Mouse (Mus musculus): ENCODE measurements at regions not wholly inside any gene's neighbourhood (a gene's known extent, or its start where the extent isn't known, plus 50 kb on each side); places are given as distances from the start of the nearest gene placed in this dataset.

- DNase-seq (ENCODE audit: low spot score) (no peak), ATAC-seq (ENCODE audit: low FRiP score) (no peak)
- Histone ChIP-seq H3K4me2 (ENCODE audit: low read depth, low read length, poor library complexity, severe bottlenecking) (no peak overlapping the region), H3K27ac (ENCODE audit: low read depth, low read length) (no peak overlapping the region), H3K36me3 (ENCODE audit: insufficient read depth, low read length) (no peaks in the 10 kb centered on the region), H3K4me1 (ENCODE audit: insufficient read depth, low read length) (no peaks in the 10 kb centered on the region), H3K4me3 (ENCODE audit: low read depth, low read length) (no peak overlapping the region), H3K9me3 (ENCODE audit: low read length) (no peaks in the 10 kb centered on the region), H3K27me3 (ENCODE audit: insufficient read depth, low read length) (no peaks in the 10 kb centered on the region), H3K9ac (replicated peaks; ENCODE audit: low read length, poor library complexity, severe bottlenecking) (no peak overlapping the region)
- TF ChIP-seq CTCF (IDR thresholded peaks at IDR 0.05) = no peak
- 92% methylated on average over 6 of the region's 6 CpGs for WGBS
Measured at GRCm38 (mm10) chr4:75847675-75848385, 569.7 kb upstream of the Dmac1 start.

- H3K27ac ChIP-seq (ENCODE audit: low read depth, low read length) = no peak overlapping the region
- 89% methylated on average over 3 of the region's 3 CpGs for WGBS
Measured at GRCm38 (mm10) chr4:75845021-75845420, 566.9 kb upstream of the Dmac1 start.

GRCm38 (mm10) chr4:75838619-75839018, 560.5 kb upstream of the Dmac1 start:
- Histone ChIP-seq H3K4me3 (ENCODE audit: low read depth, low read length) (no peak overlapping the region), H3K27ac (ENCODE audit: low read depth, low read length) (no peak overlapping the region), H3K9ac (replicated peaks; ENCODE audit: low read length, poor library complexity, severe bottlenecking) (no peak overlapping the region), H3K36me3 (ENCODE audit: insufficient read depth, low read length) (no peaks in the 10 kb centered on the region), H3K9me3 (ENCODE audit: low read length) (no peaks in the 10 kb centered on the region), H3K4me2 (ENCODE audit: low read depth, low read length, poor library complexity, severe bottlenecking) (no peak overlapping the region), H3K27me3 (ENCODE audit: insufficient read depth, low read length) (no peaks in the 10 kb centered on the region), H3K4me1 (ENCODE audit: insufficient read depth, low read length) (no peaks in the 10 kb centered on the region)
- no peak for TF ChIP-seq CTCF (IDR thresholded peaks at IDR 0.05)
- peak; percentile 63 for DNase-seq (ENCODE audit: low spot score)
- no peak for ATAC-seq (ENCODE audit: low FRiP score)
- 63% methylated on average over 4 of the region's 4 CpGs for WGBS

More at GRCm38 (mm10) chr4:75845021-75845420, 566.9 kb upstream of the Dmac1 start:
- Histone ChIP-seq H3K36me3 (ENCODE audit: insufficient read depth, low read length) (no peaks in the 10 kb centered on the region), H3K4me2 (ENCODE audit: low read depth, low read length, poor library complexity, severe bottlenecking) (no peak overlapping the region), H3K9ac (replicated peaks; ENCODE audit: low read length, poor library complexity, severe bottlenecking) (no peak overlapping the region), H3K4me3 (ENCODE audit: low read depth, low read length) (no peak overlapping the region), H3K27me3 (ENCODE audit: insufficient read depth, low read length) (no peaks in the 10 kb centered on the region), H3K9me3 (ENCODE audit: low read length) (no peaks in the 10 kb centered on the region), H3K4me1 (ENCODE audit: insufficient read depth, low read length) (no peaks in the 10 kb centered on the region)
- ATAC-seq (ENCODE audit: low FRiP score) (no peak), DNase-seq (ENCODE audit: low spot score) (no peak)
- no peak for TF ChIP-seq CTCF (IDR thresholded peaks at IDR 0.05)

GRCm38 (mm10) chr4:75827082-75827711, 549.1 kb upstream of the Dmac1 start:
- no peak for TF ChIP-seq CTCF (IDR thresholded peaks at IDR 0.05)
- Histone ChIP-seq H3K27ac (ENCODE audit: low read depth, low read length) (no peak overlapping the region), H3K27me3 (ENCODE audit: insufficient read depth, low read length) (no peaks in the 10 kb centered on the region), H3K9me3 (ENCODE audit: low read length) (no peaks in the 10 kb centered on the region), H3K4me1 (ENCODE audit: insufficient read depth, low read length) (no peaks in the 10 kb centered on the region), H3K4me2 (ENCODE audit: low read depth, low read length, poor library complexity, severe bottlenecking) (no peak overlapping the region), H3K9ac (replicated peaks; ENCODE audit: low read length, poor library complexity, severe bottlenecking) (no peak overlapping the region), H3K4me3 (ENCODE audit: low read depth, low read length) (no peak overlapping the region), H3K36me3 (ENCODE audit: insufficient read depth, low read length) (no peaks in the 10 kb centered on the region)
- ATAC-seq (ENCODE audit: low FRiP score) (peak; percentile 41; the same call in 1 of the 2 replicates), DNase-seq (ENCODE audit: low spot score) (peak; percentile 76)
- 77% methylated on average over 3 of the region's 3 CpGs for WGBS

GRCm38 (mm10) chr4:75819193-75819603, 541.1 kb upstream of the Dmac1 start:
- no peak overlapping the region for H3K27ac ChIP-seq (ENCODE audit: low read depth, low read length)
- no peaks in the 10 kb centered on the region for H3K27me3 ChIP-seq (ENCODE audit: insufficient read depth, low read length)
- H3K9ac ChIP-seq (replicated peaks; ENCODE audit: low read length, poor library complexity, severe bottlenecking) = no peak overlapping the region
- TF ChIP-seq CTCF (IDR thresholded peaks at IDR 0.05) = no peak
- H3K4me1 ChIP-seq (ENCODE audit: insufficient read depth, low read length) = no peaks in the 10 kb centered on the region
- ATAC-seq (ENCODE audit: low FRiP score) = no peak
- no peaks in the 10 kb centered on the region for H3K36me3 ChIP-seq (ENCODE audit: insufficient read depth, low read length)
- no peaks in the 10 kb centered on the region for H3K9me3 ChIP-seq (ENCODE audit: low read length)
- WGBS = 79% methylated on average over 2 of the region's 2 CpGs
- no peak overlapping the region for H3K4me2 ChIP-seq (ENCODE audit: low read depth, low read length, poor library complexity, severe bottlenecking)
- DNase-seq (ENCODE audit: low spot score) = no peak
- H3K4me3 ChIP-seq (ENCODE audit: low read depth, low read length) = no peak overlapping the region

GRCm38 (mm10) chr4:75816026-75816425, 537.9 kb upstream of the Dmac1 start:
- 94% methylated on average over 4 of the region's 4 CpGs for WGBS
- no peaks in the 10 kb centered on the region for H3K9me3 ChIP-seq (ENCODE audit: low read length)
- no peak overlapping the region for H3K4me2 ChIP-seq (ENCODE audit: low read depth, low read length, poor library complexity, severe bottlenecking)
- H3K4me3 ChIP-seq (ENCODE audit: low read depth, low read length) = no peak overlapping the region
- H3K9ac ChIP-seq (replicated peaks; ENCODE audit: low read length, poor library complexity, severe bottlenecking) = no peak overlapping the region
- TF ChIP-seq CTCF (IDR thresholded peaks at IDR 0.05) = no peak
- H3K4me1 ChIP-seq (ENCODE audit: insufficient read depth, low read length) = no peaks in the 10 kb centered on the region
- no peak for ATAC-seq (ENCODE audit: low FRiP score)
- no peak overlapping the region for H3K27ac ChIP-seq (ENCODE audit: low read depth, low read length)
- H3K36me3 ChIP-seq (ENCODE audit: insufficient read depth, low read length) = no peaks in the 10 kb centered on the region
- H3K27me3 ChIP-seq (ENCODE audit: insufficient read depth, low read length) = no peaks in the 10 kb centered on the region
- no peak for DNase-seq (ENCODE audit: low spot score)
